Mouse (Mus musculus): ENCODE results near the gene Zfand3.

The Zfand3 gene

GRCm38 (mm10) chr17:30004203-30005102 lies at the start of gene Zfand3:
Zfand3 (plus strand) TSS chr17:30004733.
- peak; percentile 92 for DNase-seq (ENCODE audit: low read depth, low spot score)

GRCm38 (mm10) chr17:29955880-29956279 lies 48.7 kb upstream of the Zfand3 start:
- peak; percentile 71 for DNase-seq (ENCODE audit: low read depth, low spot score)

- no peak for DNase-seq (ENCODE audit: low read depth, low spot score)
Measured at GRCm38 (mm10) chr17:29963730-29964259, 40.7 kb upstream of the Zfand3 start.

- DNase-seq (ENCODE audit: low read depth, low spot score), result no peak
Measured at GRCm38 (mm10) chr17:29965506-29965905, 39.0 kb upstream of the Zfand3 start.

- no peak for DNase-seq (ENCODE audit: low read depth, low spot score)
Measured at GRCm38 (mm10) chr17:29970037-29970555, 34.4 kb upstream of the Zfand3 start, which contains the start of gene Mdga1. Mdga1 (minus strand) TSS chr17:29970087.

- DNase-seq (ENCODE audit: low read depth, low spot score), result no peak
Measured at GRCm38 (mm10) chr17:29971761-29972432, 32.6 kb upstream of the Zfand3 start.

GRCm38 (mm10) chr17:29973226-29973625 lies 31.3 kb upstream of the Zfand3 start:
- no peak for DNase-seq (ENCODE audit: low read depth, low spot score)

- DNase-seq (ENCODE audit: low read depth, low spot score), result peak; percentile 75
Measured at GRCm38 (mm10) chr17:29975731-29976130, 28.8 kb upstream of the Zfand3 start.

- DNase-seq (ENCODE audit: low read depth, low spot score), result no peak
Measured at GRCm38 (mm10) chr17:29979020-29979419, 25.5 kb upstream of the Zfand3 start.

GRCm38 (mm10) chr17:29979841-29980240 lies 24.7 kb upstream of the Zfand3 start:
- no peak for DNase-seq (ENCODE audit: low read depth, low spot score)

- DNase-seq (ENCODE audit: low read depth, low spot score), result no peak
Measured at GRCm38 (mm10) chr17:29981568-29981967, 23.0 kb upstream of the Zfand3 start.

GRCm38 (mm10) chr17:29983190-29983589 lies 21.3 kb upstream of the Zfand3 start:
- no peak for DNase-seq (ENCODE audit: low read depth, low spot score)

GRCm38 (mm10) chr17:29984931-29985330 lies 19.6 kb upstream of the Zfand3 start:
- no peak for DNase-seq (ENCODE audit: low read depth, low spot score)

- DNase-seq (ENCODE audit: low read depth, low spot score), result no peak
Measured at GRCm38 (mm10) chr17:29985534-29985933, 19.0 kb upstream of the Zfand3 start.

GRCm38 (mm10) chr17:29988141-29988540 lies 16.4 kb upstream of the Zfand3 start:
- DNase-seq (ENCODE audit: low read depth, low spot score), result no peak

GRCm38 (mm10) chr17:29989653-29990052 lies 14.9 kb upstream of the Zfand3 start:
- no peak for DNase-seq (ENCODE audit: low read depth, low spot score)

- no peak for DNase-seq (ENCODE audit: low read depth, low spot score)
Measured at GRCm38 (mm10) chr17:29990136-29990535, 14.4 kb upstream of the Zfand3 start.

- no peak for DNase-seq (ENCODE audit: low read depth, low spot score)
Measured at GRCm38 (mm10) chr17:29990845-29991244, 13.7 kb upstream of the Zfand3 start.

- no peak for DNase-seq (ENCODE audit: low read depth, low spot score)
Measured at GRCm38 (mm10) chr17:29993488-29993887, 11.0 kb upstream of the Zfand3 start.

- no peak for DNase-seq (ENCODE audit: low read depth, low spot score)
Measured at GRCm38 (mm10) chr17:29994011-29994410, 10.5 kb upstream of the Zfand3 start.

- DNase-seq (ENCODE audit: low read depth, low spot score), result no peak
Measured at GRCm38 (mm10) chr17:29994459-29994858, 10.1 kb upstream of the Zfand3 start.

GRCm38 (mm10) chr17:29995986-29996385 lies 8.5 kb upstream of the Zfand3 start:
- no peak for DNase-seq (ENCODE audit: low read depth, low spot score)
